Mouse (Mus musculus): Measurements from ENCODE around the gene Kcnip3.

The Kcnip3 gene

DNA sequence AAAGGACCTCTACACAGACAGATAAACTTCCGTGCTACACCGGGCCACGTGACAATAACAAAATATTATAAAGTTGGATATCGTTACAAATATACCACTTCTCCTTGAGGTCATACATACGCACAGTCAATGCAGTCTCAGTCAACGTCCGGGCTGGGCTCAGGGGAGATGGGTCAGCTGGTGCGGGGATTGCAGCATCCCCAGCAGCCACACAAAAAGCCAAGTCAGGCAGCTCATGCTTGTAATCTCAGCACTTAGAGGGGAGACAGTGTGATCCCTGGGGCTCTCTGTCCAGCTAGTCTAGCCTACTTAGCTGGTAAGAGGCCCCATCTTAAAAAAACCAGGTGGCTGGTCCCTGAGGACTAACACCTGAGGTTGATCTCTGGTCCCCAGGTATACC, 50.6 kb downstream of the Kcnip3 start:
- DNase-seq (ENCODE audit: low read depth in 2 of 2, low spot score in 2 of 2): no peak

DNA sequence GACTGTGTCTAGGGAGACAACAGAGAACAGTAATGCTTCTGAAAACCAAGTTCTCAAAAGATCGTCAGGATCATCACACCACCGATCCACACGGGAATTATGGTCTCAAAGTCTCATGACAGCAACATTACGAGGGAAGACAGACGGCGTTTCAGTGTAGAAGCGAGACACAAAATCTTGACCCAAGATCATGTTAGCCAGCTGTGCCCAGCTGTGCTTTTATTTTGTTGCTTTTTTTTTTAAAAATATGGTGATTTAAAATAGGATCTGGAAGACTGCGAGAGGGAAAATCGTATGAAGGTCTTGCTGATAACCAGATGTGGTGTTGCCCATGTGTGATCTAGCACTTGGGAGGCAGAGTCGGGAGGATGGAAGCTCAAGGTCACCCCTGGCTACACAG, 51.2 kb downstream of the Kcnip3 start:
- no peak for DNase-seq (ENCODE audit: low read depth in 2 of 2, low spot score in 2 of 2)

DNA sequence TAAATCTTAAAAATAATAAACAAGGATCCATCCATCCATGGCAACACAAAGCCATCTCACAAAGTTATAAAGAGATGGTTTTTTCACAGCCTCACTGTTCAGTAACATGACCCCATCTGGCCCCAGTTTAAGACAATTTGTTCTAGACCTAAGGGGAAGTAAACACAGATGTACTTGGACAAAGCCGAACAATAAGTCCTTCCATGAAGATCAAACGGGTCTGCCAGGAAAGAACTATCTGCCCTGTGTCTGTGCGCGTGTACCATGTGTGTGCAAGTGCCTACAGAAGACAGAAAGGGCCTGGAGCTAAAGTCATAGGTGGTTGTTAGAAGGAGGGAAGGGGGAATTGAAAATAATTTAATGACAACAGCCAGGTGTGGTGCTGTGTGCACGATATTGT, 51.7 kb downstream of the Kcnip3 start:
- DNase-seq (ENCODE audit: low read depth in 2 of 2, low spot score in 2 of 2): no peak

DNA sequence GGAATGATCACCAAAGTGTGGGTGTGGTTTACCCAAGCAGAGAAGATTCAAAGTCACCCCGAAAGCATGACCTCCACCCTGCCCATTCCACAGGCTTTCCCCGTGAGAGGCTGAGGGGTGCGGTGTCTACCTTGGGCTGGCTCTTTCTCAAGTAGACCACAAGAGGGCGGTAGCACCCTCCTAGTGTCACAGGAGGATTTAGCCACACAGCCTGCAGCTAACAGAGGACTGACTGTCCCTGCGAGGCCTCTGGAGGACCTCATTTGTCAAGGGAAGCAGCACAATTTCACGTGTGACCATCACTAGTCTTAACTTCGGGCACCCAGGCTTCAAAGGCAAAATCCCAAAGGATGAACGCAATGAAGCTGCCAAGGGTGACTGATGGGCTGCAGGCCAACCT, 59.6 kb downstream of the Kcnip3 start:
- peak in 1 of 2 experiments; percentile 24 for DNase-seq (ENCODE audit: low read depth in 2 of 2, low spot score in 2 of 2)

DNA sequence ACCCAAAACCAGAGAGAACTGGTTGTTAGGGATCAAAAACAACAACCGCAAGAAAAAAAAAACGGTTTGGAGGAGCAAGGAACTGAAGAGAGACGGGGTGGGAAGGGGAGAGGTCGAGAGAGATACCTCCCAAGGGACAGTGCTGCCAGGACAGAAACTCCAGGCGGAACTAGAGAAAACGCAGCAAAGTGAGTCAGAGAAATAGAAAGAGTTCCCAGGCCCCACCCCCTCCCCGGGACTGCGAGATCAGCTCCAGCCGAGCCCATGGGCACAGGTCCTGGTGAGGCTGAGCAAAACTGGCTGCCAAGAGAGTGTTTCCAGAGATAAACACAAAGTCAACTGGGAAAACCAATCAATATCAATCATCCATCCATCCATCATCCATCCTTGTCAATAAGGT, 60.5 kb downstream of the Kcnip3 start:
- DNase-seq (ENCODE audit: low read depth in 2 of 2, low spot score in 2 of 2): no peak

DNA sequence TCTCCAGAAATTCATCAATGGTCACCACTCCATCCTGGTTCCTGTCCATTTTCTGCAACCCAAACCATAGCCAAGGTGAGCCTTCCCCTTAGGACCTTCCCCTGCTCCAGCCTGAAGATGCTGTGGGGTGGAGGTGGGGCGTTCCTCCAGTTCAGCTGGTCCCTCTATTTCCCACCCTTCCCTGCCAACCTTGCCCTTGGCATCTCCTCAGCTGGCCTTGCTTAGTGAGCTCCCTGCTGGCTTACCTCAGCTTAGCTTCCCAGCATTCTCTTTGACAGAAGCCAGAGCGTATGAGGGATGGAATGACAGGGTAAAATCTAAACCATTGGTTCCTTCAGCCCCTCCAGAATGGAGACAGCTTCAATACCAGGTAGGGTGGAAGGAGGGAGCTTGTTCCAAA, 62.6 kb downstream of the Kcnip3 start:
- DNase-seq (ENCODE audit: low read depth in 2 of 2, low spot score in 2 of 2): no peak

DNA sequence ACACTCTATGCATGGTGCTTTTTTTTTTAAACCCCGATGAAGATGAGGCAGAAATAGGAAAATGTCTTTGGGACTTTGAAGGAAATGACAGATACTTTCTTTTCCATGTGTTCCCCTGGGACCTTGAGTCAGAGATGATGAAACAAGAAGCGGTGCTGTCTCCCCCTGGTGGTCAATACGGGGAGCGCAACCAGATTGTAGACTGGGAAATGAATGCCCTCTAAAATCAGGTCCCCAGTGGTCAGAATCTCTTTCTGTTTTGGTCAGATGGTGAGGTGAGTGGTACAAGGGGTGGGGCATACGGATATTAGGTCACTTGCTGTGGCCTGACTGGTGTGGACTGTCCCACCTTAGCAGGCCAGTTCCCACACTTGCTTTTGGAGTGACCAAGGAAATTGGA, 68.1 kb downstream of the Kcnip3 start:
- DNase-seq (ENCODE audit: low read depth in 2 of 2, low spot score in 2 of 2): peak; percentile 47 to 58

DNA sequence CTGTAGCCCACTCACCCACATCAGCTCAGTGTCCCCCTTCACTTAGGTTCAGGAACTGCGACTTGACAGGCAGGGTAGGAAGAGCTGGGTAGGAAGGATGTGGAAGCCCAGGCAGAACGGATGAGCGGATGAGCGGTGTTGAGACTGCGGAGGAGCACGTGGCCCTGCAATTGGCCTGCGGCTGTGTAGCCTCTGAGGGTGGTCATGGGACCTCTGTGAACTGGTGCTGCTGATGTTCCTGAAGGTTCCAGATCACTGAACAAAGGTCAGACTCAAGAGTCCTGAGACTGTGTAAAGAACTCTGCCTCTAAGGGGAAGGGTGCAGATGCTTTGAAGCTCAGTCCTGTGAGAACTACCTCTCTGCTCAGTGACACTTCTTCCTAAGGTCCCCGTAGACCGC, 68.8 kb downstream of the Kcnip3 start:
- DNase-seq (ENCODE audit: low read depth in 2 of 2, low spot score in 2 of 2): no peak

DNA sequence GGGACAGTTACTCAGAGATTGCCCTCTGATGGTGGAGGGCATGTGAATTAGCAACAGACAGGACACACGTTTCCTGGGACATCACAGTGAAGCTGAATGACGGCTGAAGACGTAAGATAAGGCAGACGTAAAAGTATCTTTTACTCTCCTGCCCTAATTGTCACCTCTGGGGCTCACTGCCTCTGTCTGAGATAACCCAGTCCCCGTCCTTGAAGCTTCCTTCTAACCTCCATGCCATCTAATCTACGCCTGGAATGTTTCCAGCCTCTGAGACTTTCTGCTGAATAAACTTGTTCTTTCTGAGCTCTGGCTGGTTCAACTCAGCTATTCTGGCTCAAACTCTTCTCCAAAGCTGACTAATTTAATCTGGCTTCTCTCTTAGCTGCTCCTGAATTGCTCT, 70.1 kb downstream of the Kcnip3 start:
- DNase-seq (ENCODE audit: low read depth in 2 of 2, low spot score in 2 of 2): no peak

DNA sequence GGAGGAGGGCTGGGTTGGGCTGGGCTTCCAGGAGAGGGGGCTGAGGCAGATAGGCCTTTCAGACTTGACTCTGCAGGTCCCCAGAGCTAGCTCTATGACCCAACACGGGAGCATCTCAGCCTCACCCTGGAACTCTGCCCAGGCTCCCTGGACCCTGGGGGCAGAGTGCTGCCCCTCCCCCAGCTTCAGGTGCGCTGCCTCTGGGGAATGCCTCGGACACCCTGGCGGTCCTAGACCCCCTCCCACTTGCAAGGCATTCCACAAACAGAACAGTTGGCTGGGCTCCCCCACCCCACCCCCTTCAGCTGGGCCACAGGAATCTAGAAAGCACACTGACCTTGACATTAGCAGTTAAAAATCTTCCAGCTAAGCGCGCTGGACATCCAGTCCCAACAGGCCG, 72.2 kb downstream of the Kcnip3 start:
- DNase-seq (ENCODE audit: low read depth in 2 of 2, low spot score in 2 of 2): no peak

DNA sequence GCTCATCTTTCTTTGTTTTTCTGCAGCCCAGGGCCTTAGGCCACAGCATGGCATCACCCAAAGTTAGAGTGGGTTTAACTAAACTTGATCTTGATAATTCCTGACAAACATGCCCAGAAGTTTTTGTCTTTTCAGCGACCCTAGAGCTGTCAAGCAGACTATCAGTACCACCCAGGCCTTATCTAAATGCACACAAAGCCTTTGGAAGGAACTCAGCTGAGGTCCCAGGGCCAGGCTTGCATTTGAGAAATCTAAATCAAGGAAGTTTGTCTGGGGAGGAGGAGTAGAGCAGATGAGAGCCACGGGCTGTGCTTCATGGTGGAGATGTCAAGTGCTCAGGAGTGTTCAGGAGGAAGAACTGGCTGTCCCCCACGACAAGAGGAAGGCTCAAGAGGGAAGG, 75.0 kb downstream of the Kcnip3 start:
- no peak for DNase-seq (ENCODE audit: low read depth in 2 of 2, low spot score in 2 of 2)

DNA sequence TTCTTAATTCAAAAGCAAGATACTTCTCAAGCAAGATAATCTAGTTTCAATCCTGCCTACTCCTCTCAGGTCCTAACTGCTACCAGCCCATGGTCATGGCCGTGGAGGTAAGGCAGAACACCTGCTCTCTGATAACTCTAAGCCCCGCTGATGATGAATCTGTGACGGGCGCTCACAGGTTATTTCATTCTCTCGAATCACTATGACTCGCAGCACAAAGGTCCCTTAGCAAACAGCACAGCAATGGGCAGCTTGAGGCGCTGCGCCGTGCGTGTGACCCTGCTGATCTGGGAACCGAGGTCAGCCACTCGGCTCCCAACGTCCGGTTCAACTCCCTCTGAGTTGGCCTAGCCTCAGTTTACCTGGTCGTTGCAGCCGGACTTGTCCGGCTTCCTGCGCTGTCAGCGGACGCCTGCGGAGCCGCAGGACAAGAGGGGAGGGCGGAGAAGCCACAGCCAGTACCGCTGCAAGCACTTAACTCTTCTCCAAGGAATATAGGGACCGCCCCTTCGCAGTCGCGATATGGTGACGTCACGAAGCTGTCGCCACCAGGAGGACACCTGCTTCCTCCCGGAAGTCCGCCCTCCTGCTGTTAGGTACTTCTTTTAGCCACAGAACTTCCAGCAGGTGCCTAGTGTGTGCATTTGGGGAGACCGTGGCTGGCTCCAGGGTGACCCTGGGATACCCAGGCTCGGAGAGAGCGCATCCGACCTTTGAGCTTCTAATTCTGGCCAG, 77.7 kb downstream of the Kcnip3 start, which contains the start of gene Fahd2a:
Gene Fahd2a (minus strand): TSS at position 511 of the 735 bp plus-strand sequence.
- DNase-seq (ENCODE audit: low read depth in 2 of 2, low spot score in 2 of 2): peak; percentile 71 to 87

DNA sequence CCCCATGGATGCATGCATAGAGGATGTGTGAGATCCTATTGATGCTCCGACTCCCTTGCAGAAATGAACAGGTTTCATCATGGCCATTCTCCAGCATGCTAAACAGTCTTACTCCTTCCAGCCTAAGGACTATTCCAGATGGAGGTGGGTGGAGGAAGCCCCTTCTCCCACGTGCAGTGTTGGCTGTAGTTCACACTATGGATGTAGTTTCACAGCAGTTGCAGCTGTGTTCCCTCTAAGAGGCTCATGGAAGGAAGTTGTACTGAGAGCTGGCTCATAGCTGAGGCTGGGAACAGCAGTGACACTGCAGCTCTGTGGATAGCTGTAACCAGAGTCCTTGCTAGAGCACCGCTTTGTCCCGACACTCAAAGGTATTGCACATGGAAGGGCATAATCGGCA, 84.2 kb downstream of the Kcnip3 start:
- no peak for DNase-seq (ENCODE audit: low read depth in 2 of 2, low spot score in 2 of 2)

DNA sequence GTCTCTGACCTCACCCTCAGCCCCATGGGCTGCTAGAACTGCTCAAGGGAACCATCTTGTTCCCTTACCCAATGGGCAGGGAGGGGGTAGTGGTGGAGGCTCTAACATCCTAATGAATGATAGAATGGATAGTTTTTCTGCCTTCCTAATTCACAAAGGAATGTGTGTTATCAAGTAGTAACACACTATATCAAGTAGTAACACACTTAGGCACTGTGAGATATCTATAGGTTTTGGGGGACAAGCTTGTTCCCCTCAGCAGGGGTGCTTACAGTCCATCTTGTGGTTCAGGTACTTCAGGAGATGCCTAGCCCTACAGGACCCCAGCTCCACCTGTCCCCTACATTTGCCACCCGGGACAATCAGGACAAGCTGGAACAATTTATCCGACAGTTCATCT, 86.3 kb downstream of the Kcnip3 start:
- no peak for DNase-seq (ENCODE audit: low read depth in 2 of 2, low spot score in 2 of 2)

DNA sequence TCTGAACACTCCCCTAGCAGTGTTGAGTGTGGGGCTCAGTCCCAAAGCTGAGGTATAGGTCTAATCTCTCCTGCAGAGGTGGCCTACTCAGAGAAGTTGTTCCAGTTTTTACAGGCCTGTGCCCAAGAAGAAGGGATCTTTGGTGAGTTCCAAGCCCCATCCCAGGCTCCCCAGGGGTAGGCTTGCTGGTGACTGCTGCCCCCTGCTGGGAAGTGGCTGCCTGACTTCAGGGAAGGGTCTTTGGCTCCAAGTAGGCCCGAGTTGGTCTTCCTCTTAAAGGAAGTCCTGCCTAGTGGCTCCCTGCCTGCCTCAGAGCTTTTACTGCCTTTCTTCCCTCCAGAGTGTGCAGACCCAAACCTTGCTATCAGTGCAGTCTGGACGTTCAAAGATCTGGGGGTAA, 86.8 kb downstream of the Kcnip3 start:
- DNase-seq (ENCODE audit: low read depth in 2 of 2, low spot score in 2 of 2): peak; percentile 11 to 23

DNA sequence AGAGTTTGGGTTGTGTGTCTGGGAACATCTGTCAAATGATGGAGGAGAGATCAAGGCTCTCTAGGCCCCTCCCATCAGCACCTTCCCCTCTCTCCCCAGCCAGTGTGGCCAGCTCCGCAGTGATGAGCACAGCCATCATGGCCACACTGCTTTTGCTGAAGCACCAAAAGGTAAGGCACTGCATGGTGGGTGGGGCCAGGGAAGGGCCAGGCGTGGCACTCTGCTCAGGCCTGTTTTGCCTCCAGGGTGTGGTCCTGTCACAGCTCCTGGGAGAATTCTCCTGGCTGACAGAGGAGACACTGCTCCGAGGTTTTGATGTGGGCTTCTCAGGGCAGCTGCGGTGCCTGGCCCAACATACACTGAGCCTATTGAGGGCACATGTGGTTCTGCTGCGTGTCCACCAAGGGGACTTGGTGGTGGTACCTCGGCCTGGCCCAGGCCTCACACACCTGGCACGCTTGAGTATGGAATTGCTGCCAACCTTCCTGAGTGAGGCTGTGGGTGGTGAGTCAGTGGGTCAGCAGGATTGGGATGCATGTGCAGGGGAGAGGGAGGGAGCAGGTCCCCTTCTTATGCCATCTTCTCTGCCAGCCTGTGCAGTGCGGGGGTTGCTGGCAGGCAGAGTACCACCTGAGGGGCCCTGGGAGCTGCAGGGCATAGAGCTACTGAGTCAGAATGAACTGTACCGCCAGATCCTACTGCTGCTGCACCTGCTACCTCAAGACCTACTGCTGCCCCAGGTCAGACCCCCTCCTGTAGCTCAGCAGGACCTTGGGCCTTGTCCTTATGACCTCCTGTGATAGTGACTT, 88.2 kb downstream of the Kcnip3 start:
- DNase-seq (ENCODE audit: low read depth in 2 of 2, low spot score in 2 of 2): no peak

DNA sequence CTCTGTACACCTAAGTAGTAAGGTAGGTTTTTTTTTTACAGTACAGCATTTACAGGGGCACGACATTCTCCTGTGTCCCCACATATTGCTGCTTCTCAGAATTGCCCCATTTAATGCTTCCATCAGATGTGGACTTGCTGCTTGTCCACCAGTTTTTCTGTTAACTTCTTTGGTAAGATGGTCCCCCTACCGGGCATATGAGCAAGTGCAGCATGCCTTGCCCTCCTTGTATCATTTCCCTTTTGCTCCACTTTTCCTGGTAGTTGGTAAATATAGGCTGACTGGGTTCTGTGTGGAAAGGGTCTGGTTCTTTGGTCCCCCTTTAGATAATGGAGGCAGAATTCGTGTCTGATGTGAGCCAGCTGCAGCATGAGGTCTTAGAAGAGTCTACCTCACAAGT, 91.7 kb downstream of the Kcnip3 start:
- peak in 1 of 2 experiments; percentile 24 for DNase-seq (ENCODE audit: low read depth in 2 of 2, low spot score in 2 of 2)

DNA sequence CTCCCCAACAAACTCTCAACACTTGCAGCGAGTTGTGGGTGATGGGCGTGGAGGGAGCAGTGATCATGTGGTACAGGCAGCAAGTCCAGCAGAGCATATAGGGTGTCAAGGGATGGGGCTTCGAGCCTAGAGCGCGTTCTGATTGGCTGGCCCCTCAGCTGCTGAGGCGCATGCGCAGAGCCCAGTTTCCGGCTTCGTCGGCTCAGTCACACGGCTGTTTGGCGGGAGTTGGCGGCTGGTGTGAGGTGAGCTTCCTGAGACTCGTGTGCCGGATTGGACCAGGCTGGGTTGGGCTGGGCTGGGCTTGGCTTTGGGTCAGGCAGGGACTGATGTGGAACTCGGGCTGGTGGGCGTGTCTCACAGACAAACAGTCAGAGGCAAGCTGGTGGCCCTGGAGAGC, 96.9 kb downstream of the Kcnip3 start, which contains the start of gene Gpat2:
Gene Gpat2 (plus strand): TSS at position 223 of the 400 bp plus-strand sequence.
- no peak for DNase-seq (ENCODE audit: low read depth in 2 of 2, low spot score in 2 of 2)

DNA sequence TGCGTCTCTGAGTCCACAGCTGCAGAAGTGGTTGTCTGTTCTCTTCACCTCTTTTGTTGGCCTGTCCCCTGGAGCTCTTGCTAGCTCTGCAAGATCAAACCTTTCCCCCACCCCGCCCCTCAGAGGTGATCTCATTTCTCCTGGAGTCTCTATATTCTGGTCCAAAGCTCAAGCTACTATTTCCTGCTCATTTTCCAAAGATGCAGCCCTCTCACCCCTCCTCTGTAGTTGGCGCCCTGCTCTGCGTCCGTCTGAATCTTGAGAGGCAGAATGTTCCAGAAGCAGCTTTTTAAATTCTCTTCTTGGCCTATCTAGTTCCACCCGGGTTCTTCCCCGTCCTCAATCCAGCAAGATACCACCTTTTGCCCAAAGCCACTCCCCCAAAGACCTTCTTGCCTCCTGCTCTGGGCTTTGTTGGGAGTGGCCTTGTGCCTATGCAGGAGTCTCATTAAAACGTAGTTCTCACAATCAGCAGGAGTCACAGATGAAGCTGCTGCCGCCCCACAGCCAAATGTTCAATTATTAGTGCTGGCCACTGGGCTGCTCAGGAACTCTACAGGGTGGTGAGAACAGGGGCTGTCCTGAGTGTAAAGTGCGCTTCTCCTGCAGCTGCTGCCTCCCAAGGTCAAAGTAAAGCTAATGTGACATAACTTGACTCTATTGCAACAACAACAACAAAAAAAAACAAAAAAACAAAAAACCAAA, 103.5 kb downstream of the Kcnip3 start:
- DNase-seq (ENCODE audit: low read depth in 2 of 2, low spot score in 2 of 2): no peak

DNA sequence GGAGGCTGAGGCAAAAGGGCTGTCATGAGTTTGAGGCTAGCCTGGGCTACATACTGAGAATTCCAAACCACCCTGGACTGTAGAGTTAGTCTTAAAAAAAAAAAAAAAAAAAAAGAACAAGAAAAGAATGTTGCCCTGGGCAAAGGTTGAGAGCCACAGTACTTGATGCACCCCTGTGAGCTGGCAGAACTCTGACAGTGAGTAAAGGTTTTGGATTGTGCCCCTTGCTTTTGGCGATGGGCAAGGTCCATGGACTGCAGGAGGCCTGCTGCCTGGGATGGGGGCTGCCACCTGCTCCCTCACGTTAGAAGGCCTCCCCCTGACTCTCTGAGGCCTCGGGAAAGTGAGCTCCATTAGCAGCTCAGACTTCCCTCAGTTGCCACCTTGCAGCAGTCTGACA, 105.2 kb downstream of the Kcnip3 start:
- DNase-seq (ENCODE audit: low read depth in 2 of 2, low spot score in 2 of 2): no peak

DNA sequence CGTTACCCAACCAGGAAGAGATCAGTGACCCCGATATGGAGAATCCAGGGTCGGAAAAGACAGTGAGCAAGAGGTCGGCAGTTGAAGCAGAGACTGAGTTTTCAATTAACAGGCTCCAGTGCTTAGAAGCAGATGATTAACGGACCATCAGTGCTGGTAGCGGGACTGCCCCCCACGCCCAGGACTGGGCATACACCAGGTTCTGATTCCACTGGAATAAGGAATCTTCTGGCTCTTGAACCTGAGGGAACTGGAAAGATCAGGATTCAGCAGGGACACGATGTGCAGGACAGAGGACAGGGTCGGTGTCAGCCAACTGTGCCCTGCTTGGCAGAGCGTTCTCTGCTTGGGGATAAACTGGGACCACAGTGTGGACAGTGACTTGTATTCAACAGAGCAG, 106.1 kb downstream of the Kcnip3 start:
- no peak for DNase-seq (ENCODE audit: low read depth in 2 of 2, low spot score in 2 of 2)

DNA sequence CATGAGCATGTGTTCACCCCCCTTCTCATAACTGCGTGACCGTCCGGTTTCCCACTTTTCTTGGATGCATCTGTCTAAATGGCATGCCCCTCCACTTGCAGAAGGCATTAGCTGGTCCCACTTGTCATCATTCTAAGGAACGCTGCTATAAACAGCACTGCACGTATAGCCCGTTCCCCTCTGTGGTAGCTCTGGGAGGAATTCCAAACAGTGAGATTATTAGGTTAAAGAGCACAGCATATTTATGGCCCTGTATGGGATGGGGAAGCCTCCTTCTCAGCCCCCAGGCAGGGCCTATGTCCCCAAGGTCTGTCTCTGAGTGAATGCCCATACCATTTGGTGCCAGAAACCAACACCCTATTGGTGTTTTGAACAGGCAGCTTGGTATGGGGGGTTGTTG, 110.8 kb downstream of the Kcnip3 start:
- no peak for DNase-seq (ENCODE audit: low read depth in 2 of 2, low spot score in 2 of 2)

Data from CD8-positive naive resting alpha-beta T cell, adult 2 months (primary cell).